5 mouse cellular contexts compared by ENCODE assay signal in genomic region chr1:182170206-182170605, GRCm38 (mm10).
DNase-seq lines count a peak whose midpoint lies in the region.
"Not testable (repeated sequence)": the region's sequence is repeated elsewhere in the genome, so short reads cannot be mapped to it uniquely, and the experiment has no call there.

No protein-coding gene starts in this region.

- H3K36me3 ChIP-seq in splenic B cell, adult 2 months (ENCODE audit: control insufficient read depth, insufficient read depth, low read length, poor library complexity, severe bottlenecking), result not testable (repeated sequence)

- not testable (repeated sequence) for H3K27me3 ChIP-seq in splenic B cell, adult 2 months (ENCODE audit: control insufficient read depth, insufficient read depth, low read length, poor library complexity, severe bottlenecking)

- DNase-seq in A20 (ENCODE audit: low read depth, low spot score), result peak; percentile 55
- peak; percentile 5 to 21 for DNase-seq in B cell, adult 2 months
- peak; percentile 61 for DNase-seq in R1 (ENCODE audit: low read depth, low spot score)
- peak; percentile 0 for DNase-seq in embryo, embryonic 10 days (ENCODE audit: low spot score)
- peak; percentile 18 for DNase-seq in splenic B cell, adult 2 months (ENCODE audit: low read depth, low spot score)

Comparison
In these comparisons a context has a peak if more than half of its experiments do, and no peak if none do; other contexts are left out.
1. Peak in every context shown above with its lines: DNase-seq.
2. DNase-seq: peak in every context shown above with its lines; median percentile 61 in R1; 55 in A20; 18 in splenic B cell, adult 2 months; 13 in B cell, adult 2 months; 0 in embryo, embryonic 10 days.